Mouse (Mus musculus) kidney, adult 10 weeks (tissue): ENCODE results near the gene Pax4. TPM values are rescaled to one million over a fixed set of nuclear protein-coding genes. Genes with fewer than 3 reads are reported as not detected.

Experiments
- polyA plus RNA-seq: library from polyadenylated mRNA; stranded (reverse); fragments of 350-450 nt; fragmentation: Illumina TruSeq; extraction: RNeasy Lipid Tissue Mini Kit (QIAGEN cat#74804); gene quantifications from one replicate; pipeline ENCODE4 v1.2.3, GENCODE M21; 2014; ENCODE audit warnings: low read depth, low replicate concordance

Pax4 gene
- not detected for polyA plus RNA-seq

GRCm38 (mm10) chr6:28449253-28449652, at the start of gene Pax4:
Gene Pax4, minus strand, starts transcription at chr6:28449353.

DNA sequence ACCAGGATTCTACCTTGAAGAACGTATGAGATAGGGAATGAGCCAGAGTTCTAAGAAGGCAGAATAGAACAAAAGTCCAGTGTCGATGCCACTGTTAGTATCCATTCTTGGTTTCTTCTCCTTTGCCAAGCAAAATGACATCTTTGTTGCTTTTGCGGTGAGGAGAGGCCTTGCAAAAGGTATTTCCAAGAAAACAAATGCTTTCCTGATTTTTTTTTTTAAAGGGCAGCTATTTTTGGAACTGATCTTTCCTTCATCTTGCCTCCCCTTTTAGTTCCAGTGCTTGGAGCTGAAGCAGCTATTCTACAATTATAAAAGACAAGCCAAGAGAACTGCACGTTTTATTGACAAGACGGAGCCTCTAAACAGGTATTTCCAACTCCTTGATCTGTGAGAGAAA, 25.7 kb upstream of the Pax4 start, which contains the start of gene Snd1:
Gene Snd1 (plus strand): TSS at position 301 of the 400 bp plus-strand sequence.

DNA sequence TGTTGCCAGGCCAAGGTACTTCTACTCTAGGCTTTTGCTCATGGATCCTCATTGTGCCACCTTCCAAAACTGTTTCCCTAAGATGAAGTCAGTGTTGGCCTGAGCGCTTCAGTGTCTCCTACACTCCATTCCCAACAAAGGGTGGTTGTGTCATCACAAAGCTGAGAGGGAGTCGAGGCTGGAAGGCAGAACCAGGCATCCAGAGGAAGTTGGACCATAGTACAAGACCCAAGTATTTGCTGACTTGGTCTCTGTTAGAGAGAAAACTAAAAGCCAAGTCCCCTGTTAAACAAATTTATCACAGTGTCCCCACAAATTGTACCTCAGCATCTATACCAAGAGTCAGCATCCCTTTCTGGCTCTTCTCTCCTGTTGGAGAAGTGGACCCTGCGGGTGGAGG, 20.9 kb downstream of the Pax4 start, which contains the start of gene Gcc1:
Gene Gcc1 (minus strand): TSS at position 101 of the 400 bp plus-strand sequence.

DNA sequence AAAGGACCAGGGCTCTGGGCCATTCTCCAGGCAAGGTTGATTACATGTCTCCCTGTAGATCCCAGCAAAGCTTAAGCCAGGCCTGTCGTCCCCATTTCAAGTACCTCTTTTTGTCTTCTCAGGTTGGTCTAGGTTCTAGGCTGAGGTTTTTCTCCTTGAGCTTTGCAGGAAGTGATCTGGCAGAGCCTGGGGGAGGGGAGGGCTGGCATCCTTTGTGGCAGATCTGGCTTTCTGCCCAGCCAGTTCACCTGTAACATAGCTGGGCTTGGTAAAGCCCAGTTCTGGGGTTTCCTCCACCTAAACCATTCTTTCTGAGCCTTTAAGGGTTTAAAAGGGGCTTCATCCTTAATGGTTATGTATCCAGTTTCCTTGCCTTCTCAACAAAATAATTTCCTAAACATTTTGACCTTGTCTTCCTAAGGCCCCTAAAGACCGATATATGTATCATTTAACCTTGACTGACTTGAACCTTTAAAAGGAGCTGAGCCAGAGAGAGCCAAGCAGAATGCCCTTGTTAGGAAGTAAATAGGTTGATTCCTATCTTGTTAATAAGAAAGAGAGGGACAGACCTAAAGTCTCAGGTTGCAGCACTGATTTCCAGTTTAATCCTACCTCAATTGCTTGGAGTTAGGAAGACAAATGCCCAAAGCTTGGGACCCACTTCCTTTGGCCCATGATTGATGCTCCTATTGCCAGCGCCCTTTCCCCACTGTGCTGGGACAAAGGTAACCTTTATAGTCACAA, 21.9 kb downstream of the Pax4 start, which contains the start of gene Fscn3:
Gene Fscn3 (plus strand): TSS at position 694 of the 744 bp plus-strand sequence.

GRCm38 (mm10) chr6:28423313-28423712, 25.8 kb downstream of the Pax4 start, which contains the start of gene Arf5:
Gene Arf5, plus strand, starts transcription at chr6:28423560.

DNA sequence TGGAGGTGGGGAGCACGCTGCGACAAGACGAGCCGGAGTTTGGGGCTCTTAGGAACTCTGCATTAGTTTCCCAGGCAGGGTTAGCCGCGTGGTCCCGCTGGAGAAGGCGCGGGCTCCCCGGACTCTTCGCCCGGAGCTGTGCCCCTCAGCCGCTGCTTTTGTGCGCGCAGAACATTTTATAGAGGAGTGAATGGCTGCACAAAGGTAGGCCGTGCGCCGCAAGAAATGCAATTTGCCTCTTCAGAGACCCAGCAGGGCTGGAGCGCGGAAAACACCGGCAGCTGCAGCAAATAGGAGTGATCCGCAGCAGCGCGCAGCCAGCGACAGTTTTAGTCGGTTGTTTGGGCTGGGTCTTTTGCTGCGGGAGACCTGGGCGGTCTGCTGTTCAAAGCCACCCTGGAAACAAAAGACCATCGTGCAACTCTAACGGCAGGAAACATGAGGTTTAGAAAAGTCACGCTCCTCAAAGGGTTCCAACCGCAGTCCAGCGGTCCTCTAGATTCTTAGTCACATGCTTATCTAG, 51.4 kb downstream of the Pax4 start, which contains the start of gene Zfp800:
Gene Zfp800 (minus strand): TSS at position 325 of the 523 bp plus-strand sequence.

Other genes starting within 250 kb of the Pax4 start
- gene Zfp800, start 51.3 kb downstream of the Pax4 start, polyA plus RNA-seq = 41.2 TPM
- 12.7 TPM for gene Arf5, start 25.8 kb downstream of the Pax4 start, polyA plus RNA-seq
- not detected for gene Fscn3, start 21.6 kb downstream of the Pax4 start, polyA plus RNA-seq
- 6.9 TPM for gene Gcc1, start 21.0 kb downstream of the Pax4 start, polyA plus RNA-seq
- 4.0 TPM for gene Snd1, start 25.8 kb upstream of the Pax4 start, polyA plus RNA-seq